Mouse (Mus musculus): ENCODE measurements around the gene E330017A01Rik.

Gene E330017A01Rik

GRCm38 (mm10) chr16:58603831-58604230 is 34.7 kb downstream of the E330017A01Rik start:
- intact Hi-C loops (cut with DNase I): no loop called here

GRCm38 (mm10) chr16:58600846-58601245 is 37.7 kb downstream of the E330017A01Rik start:
- intact Hi-C loops (cut with DNase I): no loop called here

- intact Hi-C loops (cut with DNase I): no loop called here
Measured at GRCm38 (mm10) chr16:58591299-58591698, 47.2 kb downstream of the E330017A01Rik start.

GRCm38 (mm10) chr16:58589444-58589843 is 49.1 kb downstream of the E330017A01Rik start:
- intact Hi-C loops (cut with DNase I): no loop called here

Measured in adrenal gland (tissue).